Mouse (Mus musculus) cerebellum, postnatal 14 days (tissue): ENCODE measurements around the gene Fiz1.

Source experiments
- DNase-seq, 2 experiments: peaks; one replicate each; pipeline ENCODE4 v3.0.0; 2021; ENCODE audit warnings: mixed read lengths in 2 of 2

The Fiz1 gene

GRCm38 (mm10) chr7:5014251-5015117, at the start of gene Fiz1, which contains the start of gene Zfp524:
Gene Fiz1 (minus strand): TSS chr7:5014697.
Gene Zfp524 (plus strand): TSS chr7:5014415.
- peak; percentile 98 to 99 for DNase-seq

GRCm38 (mm10) chr7:5062360-5063001, 48.0 kb upstream of the Fiz1 start:
- DNase-seq = peak in 1 of 2 experiments; percentile 74

GRCm38 (mm10) chr7:5061774-5062359, 47.4 kb upstream of the Fiz1 start, which contains the start of gene U2af2:
Gene U2af2 (plus strand): TSS chr7:5062143.
- peak; percentile 97 to 99 for DNase-seq

GRCm38 (mm10) chr7:5060944-5061773, 46.7 kb upstream of the Fiz1 start:
- peak; percentile 100 for DNase-seq

GRCm38 (mm10) chr7:5060239-5060731, 45.8 kb upstream of the Fiz1 start:
- DNase-seq = peak; percentile 93 to 95

GRCm38 (mm10) chr7:5059421-5059820, 44.9 kb upstream of the Fiz1 start:
- DNase-seq = peak in 1 of 2 experiments; percentile 31

- no peak for DNase-seq
These were observed 44.1 kb upstream of the Fiz1 start for GRCm38 (mm10) chr7:5058631-5059030.

GRCm38 (mm10) chr7:5057804-5058203, 43.3 kb upstream of the Fiz1 start:
- DNase-seq = no peak

- DNase-seq = no peak
These were observed 42.9 kb upstream of the Fiz1 start for GRCm38 (mm10) chr7:5057381-5057780.

- DNase-seq = peak; percentile 77 to 78
These were observed 42.3 kb upstream of the Fiz1 start for GRCm38 (mm10) chr7:5056651-5057263.

GRCm38 (mm10) chr7:5053456-5054179, 39.1 kb upstream of the Fiz1 start:
- peak; percentile 57 for DNase-seq

GRCm38 (mm10) chr7:5052931-5053343, 38.4 kb upstream of the Fiz1 start:
- DNase-seq = peak; percentile 41 to 52

GRCm38 (mm10) chr7:5052438-5052837, 37.9 kb upstream of the Fiz1 start:
- peak; percentile 42 to 43 for DNase-seq

GRCm38 (mm10) chr7:5051193-5052192, 37.0 kb upstream of the Fiz1 start, which contains the start of gene Zfp580:
Gene Zfp580 (plus strand): TSS chr7:5051538.
- peak; percentile 89 to 91 for DNase-seq

GRCm38 (mm10) chr7:5047313-5047712, 32.8 kb upstream of the Fiz1 start:
- peak; percentile 59 to 68 for DNase-seq

GRCm38 (mm10) chr7:5046112-5046511, 31.6 kb upstream of the Fiz1 start:
- DNase-seq = no peak

GRCm38 (mm10) chr7:5044981-5045380, 30.5 kb upstream of the Fiz1 start:
- no peak for DNase-seq

- no peak for DNase-seq
These were observed 24.4 kb upstream of the Fiz1 start for GRCm38 (mm10) chr7:5038940-5039339.

- DNase-seq = peak; percentile 95 to 96
These were observed 23.7 kb upstream of the Fiz1 start, which contains the start of gene Zfp784 for GRCm38 (mm10) chr7:5038109-5038732. Gene Zfp784 (minus strand): TSS chr7:5038446.
